Mouse (Mus musculus) stomach, postnatal 0 days (tissue): Measurements from ENCODE around the gene Kalrn.

Experiments
- CTCF ChIP-seq: IDR thresholded peaks from 2 replicates; pipeline ENCODE4 v1.5.1; 2016; ENCODE audit warnings: antibody characterized with exemption, low read depth, mild to moderate bottlenecking, moderate library complexity
- EP300 ChIP-seq: optimal IDR thresholded peaks from 2 replicates; pipeline ENCODE3; 2016; ENCODE audit warnings: antibody characterized with exemption

GRCm38 (mm10) chr16:34355547-34355946 lies 217.8 kb downstream of the Kalrn start:
- no peak for TF ChIP-seq CTCF
- TF ChIP-seq EP300: no peak
